Mouse (Mus musculus) retina, embryonic 14.5 days (tissue): ENCODE data around the gene Golga3.
A peak's percentile ranks its signal among the peaks of the same experiment; 100 is the strongest.

ENCODE experiments used
- DNase-seq: peaks from one replicate; pipeline ENCODE4 v3.0.0-alpha.2; 2015; ENCODE audit warnings: low spot score

Gene Golga3

GRCm38 (mm10) chr5:110231638-110232037, 55.1 kb downstream of the Golga3 start:
- DNase-seq, result peak; percentile 43

- DNase-seq, result no peak
Observed at GRCm38 (mm10) chr5:110232346-110232745, 55.8 kb downstream of the Golga3 start.

GRCm38 (mm10) chr5:110244091-110244490, 67.6 kb downstream of the Golga3 start:
- DNase-seq, result no peak

- no peak for DNase-seq
Observed at GRCm38 (mm10) chr5:110266941-110267340, 90.4 kb downstream of the Golga3 start.

- DNase-seq, result peak; percentile 97
Observed at GRCm38 (mm10) chr5:110269141-110270101, 92.9 kb downstream of the Golga3 start, which contains the start of gene Pgam5. Pgam5 (minus strand) TSS chr5:110269913.

GRCm38 (mm10) chr5:110270242-110270641, 93.7 kb downstream of the Golga3 start:
- no peak for DNase-seq

- DNase-seq, result no peak
Observed at GRCm38 (mm10) chr5:110274147-110274546, 97.6 kb downstream of the Golga3 start.

- DNase-seq, result no peak
Observed at GRCm38 (mm10) chr5:110274846-110275245, 98.3 kb downstream of the Golga3 start.
